Mouse (Mus musculus): Measurements from ENCODE around the gene Mllt10.

DNA sequence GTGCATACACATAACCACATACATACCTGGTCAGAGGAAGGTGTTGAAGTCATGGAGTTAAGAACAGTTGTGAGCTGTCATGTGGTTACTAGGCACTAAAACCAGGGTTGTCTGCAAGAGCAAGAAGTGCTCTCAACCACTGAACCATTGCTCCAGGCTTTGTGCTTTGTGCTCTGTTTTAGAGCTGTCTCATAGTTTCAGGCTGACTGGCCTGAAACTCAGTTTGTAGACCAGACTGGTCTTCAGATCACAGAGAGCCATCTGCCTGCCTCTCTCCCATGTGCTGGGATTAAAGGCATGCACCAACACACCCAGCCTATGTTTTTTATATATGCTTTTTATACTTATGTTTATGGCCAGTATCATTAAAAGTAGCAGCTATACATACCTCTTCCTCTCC, 52.5 kb downstream of the Mllt10 start:
- TF ChIP-seq EP300 (optimal IDR thresholded peaks at IDR 0.05) (no peak), CTCF (IDR thresholded peaks at IDR 0.05; ENCODE audit: low read depth) (no peak)
